Mouse (Mus musculus): ENCODE data around the gene Dpp9. TPM values are rescaled to one million over a fixed set of nuclear protein-coding genes. Genes with fewer than 3 reads are reported as not detected.

The Dpp9 gene
- polyA plus RNA-seq, 1 experiment, result 51.8 TPM

DNA sequence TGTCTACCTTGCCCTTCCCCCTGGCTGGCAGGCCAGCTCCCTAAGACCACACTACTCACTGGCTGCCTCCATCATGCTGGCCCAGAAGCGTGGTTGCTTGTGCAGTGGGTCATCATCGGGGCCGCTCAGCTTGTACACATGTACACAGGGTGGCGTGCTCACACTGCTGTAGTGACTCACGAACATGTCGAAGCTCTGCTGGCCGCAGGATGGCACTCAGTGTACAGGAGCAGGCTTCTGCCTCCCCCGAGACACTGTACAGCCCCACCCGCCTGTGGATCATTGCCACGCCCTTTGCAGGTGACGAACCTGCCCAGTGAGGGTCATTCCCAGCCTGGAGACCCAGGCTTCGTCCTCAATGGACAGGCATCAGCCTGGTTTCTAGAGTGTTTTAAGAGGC is 24.3 kb downstream of the Dpp9 start:
- H3K27me3 ChIP-seq (ENCODE audit: control insufficient read depth, insufficient read depth, insufficient read length), result no peaks in the 10 kb centered on the region
- no peaks in the 10 kb centered on the region for H3K79me2 ChIP-seq (ENCODE audit: control insufficient read depth, insufficient read depth)
- H3K36me3 ChIP-seq (ENCODE audit: control insufficient read depth, insufficient read depth), result peaks cover 52% of the 10 kb centered on the region
- H3K4me3 ChIP-seq (ENCODE audit: insufficient read depth, poor library complexity, severe bottlenecking), result no peak overlapping the region
- no peaks in the 10 kb centered on the region for H3K79me3 ChIP-seq (ENCODE audit: low read depth)
- no peak overlapping the region for H3ac ChIP-seq (ENCODE audit: control insufficient read depth, insufficient read length, low read depth)
- TF ChIP-seq FOSL1 (IDR thresholded peaks at IDR 0.05; ENCODE audit: insufficient read depth, low read length, poor library complexity, severe bottlenecking) (no peak), CTCF (IDR thresholded peaks at IDR 0.05; ENCODE audit: control insufficient read depth, insufficient read depth, insufficient read length) (no peak), MYOD1 (IDR thresholded peaks at IDR 0.05; ENCODE audit: control insufficient read depth, insufficient read length, low read depth) (no peak), MYOG (IDR thresholded peaks at IDR 0.05; ENCODE audit: control insufficient read depth, extremely low read depth, insufficient read length) (no peak), USF1 (IDR thresholded peaks at IDR 0.05; ENCODE audit: low read depth) (no peak), CEBPB (IDR thresholded peaks at IDR 0.05; ENCODE audit: low read depth) (no peak), MAX (IDR thresholded peaks at IDR 0.05) (no peak)

DNA sequence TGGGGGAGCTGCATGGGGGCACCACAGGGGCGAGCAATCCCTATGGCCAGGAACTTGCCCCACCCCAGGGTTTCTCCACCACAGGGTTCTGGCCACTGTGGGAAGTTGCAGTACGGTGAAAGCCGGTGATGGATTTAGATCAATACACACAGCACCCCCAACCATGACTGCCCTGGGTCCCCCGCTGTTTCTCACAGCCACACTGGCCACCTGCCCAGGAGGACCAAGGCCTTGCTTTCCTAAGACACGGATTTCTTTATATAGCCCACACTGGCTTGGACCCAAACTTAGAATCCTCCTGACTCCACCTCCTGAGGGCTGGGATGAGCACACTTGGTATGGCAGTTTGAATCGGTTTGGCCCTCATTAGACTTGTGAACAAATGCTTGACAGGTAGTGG is 27.4 kb downstream of the Dpp9 start:
- TF ChIP-seq MYOG (IDR thresholded peaks at IDR 0.05; ENCODE audit: control insufficient read depth, extremely low read depth, insufficient read length), result no peak
- no peak for TF ChIP-seq MAX (IDR thresholded peaks at IDR 0.05)
- no peak for TF ChIP-seq MYOD1 (IDR thresholded peaks at IDR 0.05; ENCODE audit: control insufficient read depth, insufficient read length, low read depth)
- no peak for TF ChIP-seq USF1 (IDR thresholded peaks at IDR 0.05; ENCODE audit: low read depth)
- TF ChIP-seq CEBPB (IDR thresholded peaks at IDR 0.05; ENCODE audit: low read depth), result no peak
- no peak for TF ChIP-seq CTCF (IDR thresholded peaks at IDR 0.05; ENCODE audit: control insufficient read depth, insufficient read depth, insufficient read length)
- no peak for TF ChIP-seq FOSL1 (IDR thresholded peaks at IDR 0.05; ENCODE audit: insufficient read depth, low read length, poor library complexity, severe bottlenecking)
- Histone ChIP-seq H3ac (ENCODE audit: control insufficient read depth, insufficient read length, low read depth) (no peak overlapping the region), H3K79me2 (ENCODE audit: control insufficient read depth, insufficient read depth) (no peaks in the 10 kb centered on the region), H3K27me3 (ENCODE audit: control insufficient read depth, insufficient read depth, insufficient read length) (no peaks in the 10 kb centered on the region), H3K36me3 (ENCODE audit: control insufficient read depth, insufficient read depth) (peaks cover 48% of the 10 kb centered on the region), H3K79me3 (ENCODE audit: low read depth) (no peaks in the 10 kb centered on the region), H3K4me3 (ENCODE audit: insufficient read depth, poor library complexity, severe bottlenecking) (no peak overlapping the region)

DNA sequence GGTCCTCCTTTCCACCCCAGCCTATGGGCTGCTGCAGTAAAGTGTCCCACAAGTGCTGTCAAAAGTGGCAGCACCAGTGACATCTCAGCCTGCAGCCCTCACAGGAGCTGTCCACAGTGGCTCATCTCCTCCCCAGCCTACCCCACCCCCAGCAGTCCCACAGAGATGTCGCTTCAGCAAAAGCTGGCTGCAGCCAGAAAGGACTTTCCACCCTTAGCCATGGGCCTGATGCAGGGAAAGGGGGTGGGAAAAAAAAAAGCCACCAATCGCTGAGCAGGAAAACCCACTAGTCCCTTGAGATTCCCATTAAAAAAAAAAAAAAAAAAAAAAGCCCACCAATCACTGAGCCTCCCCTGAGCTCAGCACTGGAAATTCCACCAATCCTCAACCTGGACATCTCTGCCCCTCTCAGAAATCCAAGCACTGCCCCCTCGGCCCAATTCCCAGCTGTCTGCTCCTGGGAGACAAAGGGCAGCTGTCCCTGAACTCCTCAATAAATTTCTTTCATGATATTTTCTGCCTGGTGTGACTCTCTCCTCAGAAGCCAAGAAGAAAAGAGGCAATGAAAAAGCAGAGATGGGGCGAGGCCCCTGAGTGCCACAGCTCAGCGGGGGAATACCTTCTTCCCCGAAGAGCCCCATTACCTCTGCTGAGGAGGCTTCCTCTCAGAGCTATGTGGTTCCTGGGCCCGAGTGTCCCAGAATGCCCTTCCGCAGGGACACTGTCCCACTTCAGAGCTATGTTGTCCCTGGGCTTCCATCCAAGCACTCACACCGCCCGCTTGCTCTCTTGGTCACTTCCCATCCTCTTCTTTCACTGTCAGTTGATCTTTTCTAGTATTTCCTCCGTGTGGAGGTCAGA is 33.2 kb downstream of the Dpp9 start:
- Histone ChIP-seq H3ac (ENCODE audit: control insufficient read depth, insufficient read length, low read depth) (peak overlapping the region; percentile 19), H3K27me3 (ENCODE audit: control insufficient read depth, insufficient read depth, insufficient read length) (no peaks in the 10 kb centered on the region), H3K79me3 (ENCODE audit: low read depth) (peaks cover 5% of the 10 kb centered on the region), H3K4me3 (ENCODE audit: insufficient read depth, poor library complexity, severe bottlenecking) (no peak overlapping the region), H3K79me2 (ENCODE audit: control insufficient read depth, insufficient read depth) (peaks cover 19% of the 10 kb centered on the region), H3K36me3 (ENCODE audit: control insufficient read depth, insufficient read depth) (peaks cover 36% of the 10 kb centered on the region)
- TF ChIP-seq CEBPB (IDR thresholded peaks at IDR 0.05; ENCODE audit: low read depth) (no peak), MYOD1 (IDR thresholded peaks at IDR 0.05; ENCODE audit: control insufficient read depth, insufficient read length, low read depth) (no peak), USF1 (IDR thresholded peaks at IDR 0.05; ENCODE audit: low read depth) (no peak), FOSL1 (IDR thresholded peaks at IDR 0.05; ENCODE audit: insufficient read depth, low read length, poor library complexity, severe bottlenecking) (no peak), MYOG (IDR thresholded peaks at IDR 0.05; ENCODE audit: control insufficient read depth, extremely low read depth, insufficient read length) (no peak), MAX (IDR thresholded peaks at IDR 0.05) (no peak), CTCF (IDR thresholded peaks at IDR 0.05; ENCODE audit: control insufficient read depth, insufficient read depth, insufficient read length) (no peak)

DNA sequence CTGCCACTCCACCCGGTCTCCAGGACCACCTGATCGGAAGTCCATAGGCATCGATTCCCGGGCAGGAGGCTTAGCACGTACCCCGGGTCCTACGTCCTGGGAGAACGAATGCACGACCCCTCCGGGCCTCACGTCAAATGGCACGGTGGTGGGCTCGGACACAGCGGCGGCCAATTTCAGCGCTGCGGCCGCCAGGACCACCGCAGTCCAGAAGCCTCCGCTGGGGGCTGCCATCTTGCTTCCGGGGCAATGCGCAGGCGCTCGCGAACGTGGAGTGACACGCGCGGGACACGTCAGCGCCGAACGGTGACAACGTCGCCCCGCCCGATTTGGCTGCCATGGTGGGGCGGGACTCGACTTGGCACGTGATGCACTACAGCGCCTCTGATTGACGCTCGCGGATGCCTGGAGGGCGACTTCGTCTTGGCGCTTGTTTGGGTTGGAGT is 35.0 kb downstream of the Dpp9 start, which contains the start of gene Mydgf:
Mydgf (minus strand) TSS at position 263 of the 446 bp plus-strand sequence.
- Histone ChIP-seq H3K27me3 (ENCODE audit: control insufficient read depth, insufficient read depth, insufficient read length) (no peaks in the 10 kb centered on the region), H3ac (ENCODE audit: control insufficient read depth, insufficient read length, low read depth) (peak within 1 kb of the TSS; percentile 95), H3K36me3 (ENCODE audit: control insufficient read depth, insufficient read depth) (peaks cover 45% of the 10 kb centered on the region), H3K4me3 (ENCODE audit: insufficient read depth, poor library complexity, severe bottlenecking) (peak within 1 kb of the TSS; percentile 98), H3K79me2 (ENCODE audit: control insufficient read depth, insufficient read depth) (peaks cover 24% of the 10 kb centered on the region), H3K79me3 (ENCODE audit: low read depth) (peaks cover 5% of the 10 kb centered on the region)
- TF ChIP-seq CTCF (IDR thresholded peaks at IDR 0.05; ENCODE audit: control insufficient read depth, insufficient read depth, insufficient read length) (no peak), USF1 (IDR thresholded peaks at IDR 0.05; ENCODE audit: low read depth) (peak; percentile 97), MAX (IDR thresholded peaks at IDR 0.05) (peak; percentile 66), MYOG (IDR thresholded peaks at IDR 0.05; ENCODE audit: control insufficient read depth, extremely low read depth, insufficient read length) (no peak)

DNA sequence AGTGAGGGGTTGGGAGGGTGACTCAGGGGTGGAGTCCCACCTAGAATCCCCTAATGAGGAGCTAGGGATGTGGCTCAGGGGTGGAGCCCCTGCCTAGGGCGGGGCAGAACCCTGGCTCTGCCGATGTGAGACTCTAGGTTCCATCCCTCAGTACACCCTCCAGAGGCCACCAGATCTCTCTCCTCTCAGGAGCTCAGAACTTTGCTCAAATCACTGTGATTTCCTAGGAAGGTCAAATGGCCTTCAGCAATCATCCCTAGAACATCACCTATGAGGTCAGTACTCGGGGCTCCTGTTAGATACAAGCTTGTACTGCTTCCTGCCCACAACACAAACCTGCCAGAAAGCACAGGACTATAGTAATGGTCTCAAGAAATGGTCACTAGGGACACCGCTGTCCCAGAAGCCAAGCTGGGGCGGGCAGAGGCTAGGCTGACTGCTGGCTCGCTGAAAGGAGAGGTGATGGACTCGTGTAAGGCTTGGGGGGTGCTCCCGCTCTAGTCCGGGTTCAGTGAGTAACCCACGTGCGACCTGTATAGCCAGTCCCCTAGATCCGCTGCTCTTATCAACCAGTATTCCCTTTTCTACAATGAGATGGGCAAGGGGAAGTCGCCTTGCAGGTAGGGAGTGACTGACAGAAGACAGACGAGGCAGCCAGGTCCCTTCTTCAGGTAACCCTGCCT is 35.6 kb downstream of the Dpp9 start:
- peaks cover 41% of the 10 kb centered on the region for H3K36me3 ChIP-seq (ENCODE audit: control insufficient read depth, insufficient read depth)
- H3K4me3 ChIP-seq (ENCODE audit: insufficient read depth, poor library complexity, severe bottlenecking), result peak overlapping the region; percentile 98
- H3ac ChIP-seq (ENCODE audit: control insufficient read depth, insufficient read length, low read depth), result peak overlapping the region; percentile 95
- no peak for TF ChIP-seq CTCF (IDR thresholded peaks at IDR 0.05; ENCODE audit: control insufficient read depth, insufficient read depth, insufficient read length)
- no peak for TF ChIP-seq MYOG (IDR thresholded peaks at IDR 0.05; ENCODE audit: control insufficient read depth, extremely low read depth, insufficient read length)
- TF ChIP-seq USF1 (IDR thresholded peaks at IDR 0.05; ENCODE audit: low read depth), result no peak
- TF ChIP-seq FOSL1 (IDR thresholded peaks at IDR 0.05; ENCODE audit: insufficient read depth, low read length, poor library complexity, severe bottlenecking), result no peak
- peaks cover 24% of the 10 kb centered on the region for H3K79me2 ChIP-seq (ENCODE audit: control insufficient read depth, insufficient read depth)
- peaks cover 5% of the 10 kb centered on the region for H3K79me3 ChIP-seq (ENCODE audit: low read depth)
- no peaks in the 10 kb centered on the region for H3K27me3 ChIP-seq (ENCODE audit: control insufficient read depth, insufficient read depth, insufficient read length)

All from C2C12 (cell line).